Mouse (Mus musculus) small intestine, adult 2 months (tissue): ENCODE results near the gene Clec12b.

ENCODE experiments used
- CTCF ChIP-seq: fragments of 200-500 bp; IDR thresholded peaks from 2 replicates; pipeline ENCODE4 v1.5.1; 2012; ENCODE audit warnings: low read depth, mild to moderate bottlenecking, control low read depth, inconsistent platforms, low read length, moderate library complexity, mixed read lengths; ENCODE audit not compliant: insufficient replicate concordance, insufficient read length; ENCODE audit errors: extremely low read depth
- POLR2A ChIP-seq: fragments of 200-500 bp; IDR thresholded peaks from 2 replicates; pipeline ENCODE4 v1.6.1; 2012; ENCODE audit warnings: low read depth, mild to moderate bottlenecking, control low read depth, inconsistent platforms, low read length, moderate library complexity

DNA sequence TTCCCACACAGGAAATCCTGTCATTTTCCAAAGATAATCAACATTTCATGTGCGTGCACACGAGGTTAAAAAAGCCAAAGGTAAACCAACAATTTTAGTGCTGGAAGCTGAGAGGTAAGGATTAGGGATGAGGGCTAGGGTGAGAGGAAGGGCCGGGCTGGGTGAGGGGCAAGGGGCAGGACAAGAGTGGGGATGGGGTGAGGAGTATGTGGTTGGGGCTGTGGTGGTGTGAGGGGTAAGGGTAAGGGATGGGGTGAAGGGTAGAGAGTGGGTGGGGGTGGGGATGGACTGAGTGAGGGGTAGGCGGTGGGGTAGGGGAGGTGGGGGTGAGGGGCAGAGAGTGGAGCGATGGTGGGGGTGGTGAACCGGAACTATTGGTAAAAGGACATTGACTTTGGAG is 8.1 kb upstream of the Clec12b start:
- no peak for TF ChIP-seq CTCF
- TF ChIP-seq POLR2A, result no peak
